Mouse (Mus musculus) MEL (cell line): ENCODE results near the gene Agtrap. TPM values are rescaled to one million over a fixed set of nuclear protein-coding genes. Genes with fewer than 3 reads are reported as not detected.

Experiments
- DNase-seq: peaks from one replicate; pipeline ENCODE4 v3.0.0; 2011; ENCODE audit warnings: low read depth, low spot score
- H3K27ac ChIP-seq: 2 replicates; pipeline ENCODE4 v1.5.1; 2012; ENCODE audit warnings: low read depth, mild to moderate bottlenecking, control low read depth, low read length, moderate library complexity; ENCODE audit not compliant: control insufficient read depth
- H3K27me3 ChIP-seq, 2 experiments: fragments of 150-350 bp in 1 of 2; sonication (generic) in 1 of 2; 2 replicates each; pipeline ENCODE4 v1.6.1; 2012; ENCODE audit warnings: low read length in 2 of 2, mild to moderate bottlenecking in 2 of 2, improper control_type of control experiment in 1 of 2, moderate library complexity in 1 of 2; ENCODE audit not compliant: insufficient read depth in 2 of 2, control insufficient read depth in 1 of 2
- H3K36me3 ChIP-seq, 2 experiments: 2 replicates each; pipeline ENCODE4 v1.6.1; 2012 to 2014; ENCODE audit warnings: low read length in 2 of 2, improper control_type of control experiment in 1 of 2, inconsistent platforms in 1 of 2, mild to moderate bottlenecking in 1 of 2; ENCODE audit not compliant: insufficient read depth in 2 of 2, control insufficient read depth in 1 of 2
- H3K4me1 ChIP-seq, 2 experiments: fragments of 150-350 bp in 1 of 2; sonication (generic) in 1 of 2; 2 replicates each; pipeline ENCODE4 v1.6.1; 2012; ENCODE audit warnings: low read length in 2 of 2, improper control_type of control experiment in 1 of 2, mild to moderate bottlenecking in 1 of 2; ENCODE audit not compliant: insufficient read depth in 2 of 2, control insufficient read depth in 1 of 2
- H3K4me3 ChIP-seq, 2 experiments: fragments of 150-350 bp in 1 of 2; sonication (generic) in 1 of 2; 2 replicates each; pipeline ENCODE4 v1.5.1; 2012; ENCODE audit warnings: low read depth in 2 of 2, low read length in 2 of 2, mild to moderate bottlenecking in 2 of 2, moderate library complexity in 2 of 2, control low read depth in 1 of 2, improper control_type of control experiment in 1 of 2; ENCODE audit not compliant: control insufficient read depth in 1 of 2, insufficient read depth in 1 of 2
- H3K79me2 ChIP-seq: 2 replicates; pipeline ENCODE4 v1.6.1; 2012; ENCODE audit warnings: mild to moderate bottlenecking, low read length, moderate library complexity; ENCODE audit not compliant: control insufficient read depth, poor library complexity, insufficient read depth
- H3K9ac ChIP-seq: 2 replicates; pipeline ENCODE4 v1.6.1; 2012; ENCODE audit warnings: low read depth, mild to moderate bottlenecking, control low read depth, low read length, moderate library complexity; ENCODE audit not compliant: control insufficient read depth, poor library complexity, severe bottlenecking
- H3K9me3 ChIP-seq: fragments of 150-350 bp; sonication (generic); replicated peaks from 2 replicates; pipeline ENCODE4 v1.6.1; 2012; ENCODE audit warnings: mild to moderate bottlenecking, low read length, improper control_type of control experiment, moderate library complexity; ENCODE audit not compliant: insufficient read depth
- CHD1 ChIP-seq: IDR thresholded peaks from 2 replicates; pipeline ENCODE4 v1.6.1; 2012; ENCODE audit warnings: low read depth, mild to moderate bottlenecking, inconsistent platforms, low read length, improper control_type of control experiment
- CTCF ChIP-seq, 3 experiments: IDR thresholded peaks in 2 of 3; conservative IDR thresholded peaks in 1 of 3; 2 replicates each; pipeline ENCODE4 v1.5.1; 2011 to 2012; ENCODE audit warnings: low read length in 3 of 3, low read depth in 2 of 3, mild to moderate bottlenecking in 2 of 3, improper control_type of control experiment in 1 of 3, inconsistent platforms in 1 of 3, mixed read lengths in 1 of 3, moderate library complexity in 1 of 3; ENCODE audit not compliant: control insufficient read depth in 1 of 3, insufficient read depth in 1 of 3, poor library complexity in 1 of 3, severe bottlenecking in 1 of 3
- EP300 ChIP-seq, 2 experiments: IDR thresholded peaks; 2 replicates each; pipeline ENCODE4 v1.6.1; 2011; ENCODE audit warnings: improper control_type of control experiment in 2 of 2, low read length in 2 of 2, low read depth in 1 of 2, mild to moderate bottlenecking in 1 of 2
- ETS1 ChIP-seq: IDR thresholded peaks from 2 replicates; pipeline ENCODE4 v1.6.1; 2012; ENCODE audit warnings: low read depth, mild to moderate bottlenecking, inconsistent platforms, low read length, improper control_type of control experiment, moderate library complexity
- JUND ChIP-seq: IDR thresholded peaks from 2 replicates; pipeline ENCODE4 v1.6.1; 2011; ENCODE audit warnings: low read depth, mild to moderate bottlenecking, improper control_type of control experiment, low read length
- MAFK ChIP-seq: IDR thresholded peaks from 2 replicates; pipeline ENCODE4 v1.6.1; 2011; ENCODE audit warnings: low read depth, mild to moderate bottlenecking, low read length, improper control_type of control experiment, borderline replicate concordance
- MAX ChIP-seq: IDR thresholded peaks from 2 replicates; pipeline ENCODE4 v1.6.1; 2011; ENCODE audit warnings: low read length, improper control_type of control experiment
- MAZ ChIP-seq: IDR thresholded peaks from 2 replicates; pipeline ENCODE4 v1.6.1; 2012; ENCODE audit warnings: low read depth, mild to moderate bottlenecking, inconsistent platforms, low read length, improper control_type of control experiment
- MXI1 ChIP-seq: IDR thresholded peaks from 2 replicates; pipeline ENCODE4 v1.6.1; 2011; ENCODE audit warnings: mild to moderate bottlenecking, low read depth, low read length, improper control_type of control experiment
- POLR2AphosphoS2 ChIP-seq: IDR thresholded peaks from 2 replicates; pipeline ENCODE4 v1.6.1; 2011; ENCODE audit warnings: low read length, improper control_type of control experiment
- POLR2AphosphoS5 ChIP-seq: IDR thresholded peaks from 2 replicates; pipeline ENCODE4 v1.6.1; 2012; ENCODE audit warnings: low read depth, borderline replicate concordance, mild to moderate bottlenecking, inconsistent platforms, low read length, moderate library complexity, mixed read lengths
- RCOR1 ChIP-seq: IDR thresholded peaks from 2 replicates; pipeline ENCODE4 v1.6.1; 2012; ENCODE audit warnings: low read depth, mild to moderate bottlenecking, inconsistent platforms, low read length, improper control_type of control experiment
- TCF12 ChIP-seq: IDR thresholded peaks from 2 replicates; pipeline ENCODE4 v1.6.1; 2014; ENCODE audit warnings: low read depth, mild to moderate bottlenecking, inconsistent platforms, low read length, improper control_type of control experiment, moderate library complexity
- USF1 ChIP-seq: IDR thresholded peaks from 2 replicates; pipeline ENCODE4 v1.6.1; 2014; ENCODE audit warnings: low read depth, mild to moderate bottlenecking, inconsistent platforms, low read length, improper control_type of control experiment, moderate library complexity
- USF2 ChIP-seq, 2 experiments: IDR thresholded peaks; 2 replicates each; pipeline ENCODE4 v1.6.1; 2011 to 2012; ENCODE audit warnings: improper control_type of control experiment in 2 of 2, low read length in 2 of 2, borderline replicate concordance in 1 of 2, inconsistent platforms in 1 of 2, low read depth in 1 of 2, mild to moderate bottlenecking in 1 of 2; ENCODE audit not compliant: insufficient read depth in 1 of 2
- ZC3H11A ChIP-seq: IDR thresholded peaks from 2 replicates; pipeline ENCODE4 v1.6.1; 2012; ENCODE audit warnings: low read depth, mild to moderate bottlenecking, inconsistent platforms, low read length, improper control_type of control experiment
- ZKSCAN1 ChIP-seq: IDR thresholded peaks from 2 replicates; pipeline ENCODE4 v1.6.1; 2012; ENCODE audit warnings: low read depth, mild to moderate bottlenecking, inconsistent platforms, low read length, improper control_type of control experiment, moderate library complexity
- polyA plus RNA-seq, 2 experiments: library from polyadenylated mRNA; stranded (reverse) in 1 of 2; unstranded in 1 of 2; fragments of >175 nt in 1 of 2; fragments of >200 nt in 1 of 2; gene quantifications; 2 replicates each; pipeline versions ENCODE4 v1.2.1 to v1.2.4; 2012; ENCODE audit warnings: low replicate concordance in 2 of 2, low read depth in 1 of 2; ENCODE audit not compliant: insufficient read length in 2 of 2, insufficient read depth in 1 of 2, missing spikeins in 1 of 2
- total RNA-seq: library from RNA; depleted of rRNA; stranded (reverse); fragments of 300-350 nt; gene quantifications from 2 replicates; pipeline ENCODE4 v1.2.3, GENCODE M21; 2012

The Agtrap gene
- total and polyA plus RNA-seq, 3 experiments: 5.0 to 16.0 TPM; not detected in 1

DNA sequence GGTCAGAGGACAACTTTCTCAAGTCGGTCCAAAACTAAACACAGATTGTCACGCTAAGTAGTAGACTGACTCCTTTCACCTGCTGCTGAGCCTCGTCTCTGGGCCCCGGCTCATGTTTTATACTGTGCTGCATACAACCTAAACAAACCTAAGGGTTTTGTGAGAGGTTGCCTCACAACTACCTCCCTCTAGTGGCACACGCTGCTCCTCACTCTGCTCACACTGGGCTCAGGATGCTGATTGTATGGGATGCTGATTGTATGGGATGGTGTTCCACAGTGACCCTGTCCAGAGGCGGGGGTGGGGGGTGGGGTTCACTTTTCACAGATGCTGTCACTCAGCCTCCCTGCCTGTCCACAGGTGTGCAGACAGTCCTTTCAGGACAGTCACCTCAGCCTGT, 8.6 kb downstream of the Agtrap start:
- H3K9ac ChIP-seq: no peak overlapping the region
- no peaks in the 10 kb centered on the region; a peak in 1 of 4 replicates for H3K36me3 ChIP-seq
- TF ChIP-seq CTCF (IDR thresholded peaks at IDR 0.05 in 2 of 3, conservative IDR thresholded peaks at IDR 0.05 in 1 of 3; ENCODE audit: control insufficient read depth in 1 of 3, insufficient read depth in 1 of 3, low read depth in 2 of 3, low read length in 3 of 3, poor library complexity in 1 of 3, severe bottlenecking in 1 of 3) (peak in 2 of 3 experiments; percentile 12 to 21; a peak in 1 of 6 replicates), MXI1 (no peak)
- peaks cover 0 to 10% of the 10 kb centered on the region in 2 experiments; a peak in 2 of 4 replicates for H3K4me1 ChIP-seq
- DNase-seq: no peak
- no peak overlapping the region for H3K4me3 ChIP-seq
- no peaks in the 10 kb centered on the region for H3K9me3 ChIP-seq
- no peak overlapping the region for H3K27ac ChIP-seq
- H3K79me2 ChIP-seq: no peaks in the 10 kb centered on the region
- no peaks in the 10 kb centered on the region for H3K27me3 ChIP-seq

DNA sequence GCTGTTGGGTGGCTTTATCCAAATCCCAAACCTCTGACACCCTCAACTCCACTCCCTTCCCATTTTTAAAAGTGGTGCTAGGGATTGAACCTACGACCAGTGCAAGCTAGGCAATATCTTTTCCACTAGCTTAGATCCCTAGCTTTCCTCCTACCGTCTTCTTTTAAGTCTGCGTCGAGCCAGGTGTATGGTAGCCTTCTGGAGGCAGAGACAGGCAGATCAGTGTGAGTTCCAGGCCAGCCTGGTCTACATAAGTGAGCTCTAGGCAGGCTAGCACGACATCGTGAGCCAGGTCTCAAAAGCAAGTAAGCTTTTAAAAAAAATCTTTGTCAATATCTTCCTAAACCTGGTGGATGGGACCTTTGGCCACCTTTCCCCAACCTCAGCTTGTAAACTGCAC, 11.9 kb downstream of the Agtrap start:
- Histone ChIP-seq H3K79me2 (no peaks in the 10 kb centered on the region), H3K36me3 (no peaks in the 10 kb centered on the region), H3K4me3 (no peak overlapping the region), H3K9me3 (no peaks in the 10 kb centered on the region), H3K4me1 (no peaks in the 10 kb centered on the region; a peak in 1 of 4 replicates), H3K9ac (peak overlapping the region; percentile 32), H3K27me3 (no peaks in the 10 kb centered on the region), H3K27ac (no peak overlapping the region)
- TF ChIP-seq MXI1: no peak
- TF ChIP-seq MAZ: no peak
- no peak for TF ChIP-seq CTCF (IDR thresholded peaks at IDR 0.05 in 2 of 3, conservative IDR thresholded peaks at IDR 0.05 in 1 of 3; ENCODE audit: control insufficient read depth in 1 of 3, insufficient read depth in 1 of 3, low read depth in 2 of 3, low read length in 3 of 3, poor library complexity in 1 of 3, severe bottlenecking in 1 of 3)
- no peak for TF ChIP-seq ETS1
- no peak for TF ChIP-seq USF2 (IDR thresholded peaks at IDR 0.05; ENCODE audit: borderline replicate concordance in 1 of 2, insufficient read depth in 1 of 2, low read depth in 1 of 2, low read length in 2 of 2)
- no peak for TF ChIP-seq TCF12
- TF ChIP-seq POLR2AphosphoS5: no peak
- TF ChIP-seq ZKSCAN1: no peak
- no peak for TF ChIP-seq POLR2AphosphoS2
- no peak for TF ChIP-seq RCOR1
- TF ChIP-seq JUND: no peak
- TF ChIP-seq MAX: no peak
- no peak for TF ChIP-seq MAFK
- no peak for TF ChIP-seq ZC3H11A
- no peak for TF ChIP-seq EP300 (IDR thresholded peaks at IDR 0.05; ENCODE audit: low read depth in 1 of 2, low read length in 2 of 2)
- no peak for TF ChIP-seq CHD1
- no peak for TF ChIP-seq USF1
- DNase-seq: no peak
